Mouse (Mus musculus): Measurements from ENCODE around the gene Rnf151. TPM values are rescaled to one million over a fixed set of nuclear protein-coding genes. Genes with fewer than 3 reads are reported as not detected.

The Rnf151 gene
- polyA plus RNA-seq, 1 experiment from 2014 or later, result not detected

DNA sequence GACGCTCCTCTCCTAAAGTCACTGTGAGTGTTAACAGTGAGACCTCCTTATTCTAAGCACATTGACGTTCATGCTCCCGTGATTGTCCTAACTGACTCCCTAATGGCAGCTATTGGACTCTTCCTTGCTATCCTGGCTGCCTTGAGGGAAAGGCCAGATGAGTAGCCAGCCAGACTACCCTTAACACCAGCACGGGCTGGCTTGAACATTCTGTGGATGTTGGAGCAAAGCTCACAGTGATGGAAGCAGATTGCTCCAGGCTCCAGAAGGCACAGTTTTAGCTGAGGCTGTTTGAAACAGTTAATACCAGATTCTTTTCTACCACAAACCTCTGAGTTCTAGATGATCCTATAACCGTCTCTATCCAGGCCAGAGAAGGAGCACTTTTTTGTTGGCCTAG is 26.0 kb upstream of the Rnf151 start:
- no peaks in the 10 kb centered on the region for H3K9me3 ChIP-seq (ENCODE audit: low read length)
- peaks cover 11% of the 10 kb centered on the region; the same call in 1 of the 2 replicates for H3K36me3 ChIP-seq (ENCODE audit: insufficient read depth, low read length)
- H3K4me1 ChIP-seq (ENCODE audit: insufficient read depth, low read depth, low read length), result no peaks in the 10 kb centered on the region
- H3K27ac ChIP-seq (ENCODE audit: low read length), result no peak overlapping the region
- H3K27me3 ChIP-seq (replicated peaks; ENCODE audit: insufficient read depth, low read length), result no peaks in the 10 kb centered on the region
- H3K4me2 ChIP-seq (replicated peaks; ENCODE audit: low read depth, low read length), result no peak overlapping the region
- no peak for DNase-seq (ENCODE audit: low spot score)
- H3K4me3 ChIP-seq (ENCODE audit: low read depth, low read length), result no peak overlapping the region
- WGBS, result 77% methylated on average over 5 of the region's 5 CpGs
- H3K9ac ChIP-seq (replicated peaks; ENCODE audit: low read depth), result no peak overlapping the region
- no peak for TF ChIP-seq EP300 (IDR thresholded peaks at IDR 0.05)
- TF ChIP-seq CTCF (IDR thresholded peaks at IDR 0.05), result no peak
- ATAC-seq, result no peak

DNA sequence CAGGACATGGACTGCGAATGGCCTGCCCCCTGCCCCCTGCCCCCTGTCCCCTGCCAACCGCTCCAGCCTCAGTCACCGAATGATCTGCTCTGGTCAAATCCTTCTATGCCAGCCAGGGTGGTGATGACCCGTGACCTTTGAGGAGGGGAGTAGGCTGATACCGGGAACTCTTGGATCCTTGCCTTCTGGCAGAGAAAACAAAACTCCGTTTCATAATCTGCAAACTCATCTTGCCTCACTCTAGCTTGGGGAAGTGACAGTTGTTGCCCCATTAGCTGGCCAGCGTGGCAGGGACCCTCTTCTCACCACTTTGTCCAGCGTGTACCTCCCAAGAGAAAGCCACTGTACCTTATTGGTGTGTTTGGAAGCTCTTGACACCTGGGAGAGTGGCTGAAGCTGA is 24.4 kb upstream of the Rnf151 start:
- DNase-seq (ENCODE audit: low spot score), result peak; percentile 37
- no peak overlapping the region for H3K4me2 ChIP-seq (replicated peaks; ENCODE audit: low read depth, low read length)
- no peaks in the 10 kb centered on the region for H3K9me3 ChIP-seq (ENCODE audit: low read length)
- H3K9ac ChIP-seq (replicated peaks; ENCODE audit: low read depth), result no peak overlapping the region; the same call in 1 of the 2 replicates
- H3K27me3 ChIP-seq (replicated peaks; ENCODE audit: insufficient read depth, low read length), result no peaks in the 10 kb centered on the region
- peaks cover under 1% of the 10 kb centered on the region; the same call in 1 of the 2 replicates for H3K4me1 ChIP-seq (ENCODE audit: insufficient read depth, low read depth, low read length)
- WGBS, result 53% methylated on average over 8 of the region's 8 CpGs
- no peak for TF ChIP-seq CTCF (IDR thresholded peaks at IDR 0.05)
- no peak for TF ChIP-seq EP300 (IDR thresholded peaks at IDR 0.05)
- peak; percentile 20; the same call in 1 of the 2 replicates for ATAC-seq
- no peak overlapping the region for H3K27ac ChIP-seq (ENCODE audit: low read length)
- peaks cover 11% of the 10 kb centered on the region; the same call in 1 of the 2 replicates for H3K36me3 ChIP-seq (ENCODE audit: insufficient read depth, low read length)
- H3K4me3 ChIP-seq (ENCODE audit: low read depth, low read length), result no peak overlapping the region

DNA sequence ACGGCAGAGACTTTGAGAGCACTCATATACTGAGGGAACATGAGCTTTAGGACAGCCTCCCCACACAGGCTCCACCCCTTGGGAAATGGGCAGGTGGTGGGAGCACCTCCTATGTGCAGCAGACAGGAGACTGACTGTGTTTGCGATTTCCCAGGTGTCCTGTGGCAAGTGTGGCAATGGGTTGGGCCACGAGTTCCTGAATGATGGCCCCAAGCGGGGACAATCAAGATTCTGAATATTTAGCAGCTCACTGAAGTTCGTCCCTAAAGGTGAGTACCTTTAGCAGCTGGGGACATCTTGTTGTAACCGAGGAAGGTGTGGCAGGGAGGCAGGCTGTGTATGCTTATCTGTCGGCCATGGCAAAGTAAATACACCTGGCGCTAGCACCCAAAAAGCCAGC is 22.1 kb upstream of the Rnf151 start:
- peaks cover 7% of the 10 kb centered on the region; the same call in 1 of the 2 replicates for H3K4me1 ChIP-seq (ENCODE audit: insufficient read depth, low read depth, low read length)
- 66% methylated on average over 8 of the region's 8 CpGs for WGBS
- DNase-seq (ENCODE audit: low spot score) (no peak), ATAC-seq (no peak)
- no peak overlapping the region for H3K27ac ChIP-seq (ENCODE audit: low read length)
- TF ChIP-seq CTCF (IDR thresholded peaks at IDR 0.05) (no peak), EP300 (IDR thresholded peaks at IDR 0.05) (no peak)
- no peak overlapping the region for H3K4me3 ChIP-seq (ENCODE audit: low read depth, low read length)
- H3K27me3 ChIP-seq (replicated peaks; ENCODE audit: insufficient read depth, low read length), result no peaks in the 10 kb centered on the region
- H3K9me3 ChIP-seq (ENCODE audit: low read length), result no peaks in the 10 kb centered on the region
- peaks cover 11% of the 10 kb centered on the region; the same call in 1 of the 2 replicates for H3K36me3 ChIP-seq (ENCODE audit: insufficient read depth, low read length)
- no peak overlapping the region for H3K9ac ChIP-seq (replicated peaks; ENCODE audit: low read depth)
- no peak overlapping the region for H3K4me2 ChIP-seq (replicated peaks; ENCODE audit: low read depth, low read length)

DNA sequence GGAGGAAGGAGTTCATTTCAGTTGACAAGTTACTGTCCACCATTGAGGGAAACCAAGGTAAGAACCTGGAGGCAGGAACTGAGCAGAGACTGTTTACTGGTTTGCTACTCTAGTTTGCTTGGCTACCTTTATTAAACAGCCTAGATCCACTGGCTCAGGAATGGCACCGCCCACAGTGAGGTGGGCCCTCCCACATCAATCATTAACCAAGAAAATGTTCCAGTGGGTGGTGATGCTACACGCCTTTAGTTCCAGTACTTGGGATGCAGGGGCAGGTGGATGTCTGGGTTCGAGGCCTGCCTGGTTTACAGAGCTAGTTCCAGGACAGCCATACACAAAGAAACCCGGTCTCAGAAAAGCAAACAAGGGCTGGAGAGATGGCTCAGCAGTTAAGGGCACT is 20.4 kb upstream of the Rnf151 start:
- 75% methylated on average over 4 of the region's 4 CpGs for WGBS
- ATAC-seq (no peak), DNase-seq (ENCODE audit: low spot score) (no peak)
- H3K27me3 ChIP-seq (replicated peaks; ENCODE audit: insufficient read depth, low read length), result no peaks in the 10 kb centered on the region
- TF ChIP-seq EP300 (IDR thresholded peaks at IDR 0.05), result no peak
- no peak for TF ChIP-seq CTCF (IDR thresholded peaks at IDR 0.05)
- no peak overlapping the region for H3K27ac ChIP-seq (ENCODE audit: low read length)
- H3K36me3 ChIP-seq (ENCODE audit: insufficient read depth, low read length), result peaks cover 11% of the 10 kb centered on the region; the same call in 1 of the 2 replicates
- no peak overlapping the region for H3K4me3 ChIP-seq (ENCODE audit: low read depth, low read length)
- no peak overlapping the region for H3K9ac ChIP-seq (replicated peaks; ENCODE audit: low read depth)
- H3K4me1 ChIP-seq (ENCODE audit: insufficient read depth, low read depth, low read length), result peaks cover 7% of the 10 kb centered on the region; the same call in 1 of the 2 replicates
- H3K4me2 ChIP-seq (replicated peaks; ENCODE audit: low read depth, low read length), result no peak overlapping the region
- no peaks in the 10 kb centered on the region for H3K9me3 ChIP-seq (ENCODE audit: low read length)

DNA sequence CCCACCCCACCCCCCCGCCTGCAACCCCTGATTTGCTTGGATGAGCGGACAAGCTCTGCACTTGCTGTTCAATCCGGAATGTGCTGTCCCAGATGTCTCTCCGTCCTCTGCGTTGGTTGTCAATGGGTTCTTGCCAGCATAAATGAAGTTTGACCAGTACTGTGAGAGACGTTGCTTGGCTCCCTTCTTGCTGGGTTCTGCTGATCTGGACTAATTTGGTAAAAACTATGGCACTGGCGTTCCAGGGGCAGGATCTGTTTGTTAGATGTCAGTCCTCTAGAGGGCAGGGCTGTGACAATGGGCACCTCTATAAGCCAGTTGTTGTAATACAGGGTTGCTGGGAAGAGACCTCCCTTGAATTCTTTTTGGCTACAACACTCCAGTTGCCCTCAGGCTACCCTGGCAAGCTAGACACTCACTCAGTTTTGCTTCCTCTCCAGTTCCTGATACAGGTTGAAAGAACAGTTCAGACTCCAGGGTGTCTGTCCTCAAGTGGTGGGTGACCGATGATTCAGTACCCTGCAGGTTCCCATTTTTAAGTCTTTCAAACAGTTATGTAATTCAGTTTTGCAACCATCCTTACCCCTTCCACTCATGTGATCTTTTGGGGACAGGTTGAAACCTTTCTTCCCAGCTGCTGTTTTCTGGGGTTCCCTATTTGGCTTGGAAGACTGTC is 19.4 kb upstream of the Rnf151 start:
- 18% methylated on average over 8 of the region's 8 CpGs for WGBS
- peak overlapping the region; percentile 45; the same call in 1 of the 2 replicates for H3K9ac ChIP-seq (replicated peaks; ENCODE audit: low read depth)
- peak overlapping the region; percentile 60 for H3K4me3 ChIP-seq (ENCODE audit: low read depth, low read length)
- peak overlapping the region; percentile 83; the same call in 1 of the 2 replicates for H3K27ac ChIP-seq (ENCODE audit: low read length)
- H3K36me3 ChIP-seq (ENCODE audit: insufficient read depth, low read length), result peaks cover 11% of the 10 kb centered on the region; the same call in 1 of the 2 replicates
- peak overlapping the region; percentile 85 for H3K4me2 ChIP-seq (replicated peaks; ENCODE audit: low read depth, low read length)
- H3K27me3 ChIP-seq (replicated peaks; ENCODE audit: insufficient read depth, low read length), result no peaks in the 10 kb centered on the region
- no peaks in the 10 kb centered on the region for H3K9me3 ChIP-seq (ENCODE audit: low read length)
- DNase-seq (ENCODE audit: low spot score), result peak; percentile 44
- H3K4me1 ChIP-seq (ENCODE audit: insufficient read depth, low read depth, low read length), result peaks cover 7% of the 10 kb centered on the region; the same call in 1 of the 2 replicates
- no peak for ATAC-seq
- TF ChIP-seq EP300 (IDR thresholded peaks at IDR 0.05) (no peak), CTCF (IDR thresholded peaks at IDR 0.05) (peak; percentile 32)

DNA sequence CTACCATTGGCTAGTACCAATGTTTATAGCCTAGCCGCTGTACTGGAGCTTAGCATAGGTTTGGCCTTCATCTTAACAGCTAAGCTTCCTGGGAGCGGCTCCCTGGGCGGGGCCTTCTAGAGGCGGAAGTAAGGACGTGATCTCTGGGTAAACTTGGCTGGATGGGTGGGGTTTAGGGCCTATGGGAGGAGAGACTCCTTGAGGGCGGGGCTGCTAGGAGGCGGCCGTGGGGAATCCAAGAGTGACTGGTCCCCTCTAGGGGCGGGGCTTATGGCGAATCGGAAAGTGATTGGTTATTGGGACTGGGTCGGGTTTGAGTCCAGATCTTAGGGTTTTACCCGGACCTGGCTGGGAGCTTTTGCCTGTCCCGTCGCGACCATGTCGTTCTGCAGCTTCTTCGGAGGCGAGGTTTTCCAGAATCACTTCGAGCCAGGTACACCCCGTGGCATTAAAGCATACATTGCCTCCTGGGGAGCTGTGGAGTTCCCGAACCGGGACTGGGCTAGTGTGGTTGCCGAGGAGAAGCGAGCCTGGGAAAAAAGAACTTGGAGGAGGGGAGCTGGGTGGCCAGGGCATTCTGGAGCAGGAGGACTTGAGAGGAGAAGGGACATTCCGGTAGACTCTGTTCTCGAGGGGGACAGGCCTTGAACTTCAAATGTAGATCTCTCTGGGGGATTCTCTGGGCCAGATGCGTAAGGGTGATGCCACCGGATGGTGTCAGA is 18.6 kb upstream of the Rnf151 start, which contains the start of gene Msrb1:
TSS of gene Msrb1 (plus strand) at position 313 of the 722 bp plus-strand sequence.
- peak within 1 kb of the TSS; percentile 45 for H3K9ac ChIP-seq (replicated peaks; ENCODE audit: low read depth)
- H3K4me3 ChIP-seq (ENCODE audit: low read depth, low read length), result peak within 1 kb of the TSS; percentile 60
- DNase-seq (ENCODE audit: low spot score), result peak; percentile 100
- peak within 1 kb of the TSS; percentile 85 for H3K4me2 ChIP-seq (replicated peaks; ENCODE audit: low read depth, low read length)
- peak; percentile 20; the same call in 1 of the 2 replicates for TF ChIP-seq EP300 (IDR thresholded peaks at IDR 0.05)
- no peak for TF ChIP-seq CTCF (IDR thresholded peaks at IDR 0.05)
- H3K4me1 ChIP-seq (ENCODE audit: insufficient read depth, low read depth, low read length), result peaks cover 7% of the 10 kb centered on the region; the same call in 1 of the 2 replicates
- H3K27ac ChIP-seq (ENCODE audit: low read length), result peak within 1 kb of the TSS; percentile 83
- no peaks in the 10 kb centered on the region for H3K9me3 ChIP-seq (ENCODE audit: low read length)
- peak; percentile 98 for ATAC-seq
- peaks cover 8% of the 10 kb centered on the region; the same call in 1 of the 2 replicates for H3K36me3 ChIP-seq (ENCODE audit: insufficient read depth, low read length)
- under 1% methylated on average over 29 of the region's 29 CpGs for WGBS
- H3K27me3 ChIP-seq (replicated peaks; ENCODE audit: insufficient read depth, low read length), result no peaks in the 10 kb centered on the region

Measured in lung, postnatal 0 days (tissue).